Mouse (Mus musculus) liver, adult 2 months (tissue): ENCODE data around the gene Slc28a3. TPM values are rescaled to one million over a fixed set of nuclear protein-coding genes. Genes with fewer than 3 reads are reported as not detected.

Experiments used
- DNase-seq: peaks from one replicate; pipeline ENCODE4 v3.0.0-alpha.2; 2011; ENCODE audit warnings: low read depth, low spot score; ENCODE audit errors: extremely low read depth
- H3K27ac ChIP-seq: fragments of 200-500 bp; replicated peaks from 2 replicates; pipeline ENCODE4 v1.5.1; 2012; ENCODE audit warnings: low read depth, mild to moderate bottlenecking, control low read depth, inconsistent platforms, low read length; ENCODE audit not compliant: insufficient read depth
- H3K27me3 ChIP-seq: fragments of 200-500 bp; 2 replicates; pipeline ENCODE4 v1.6.1; 2012; ENCODE audit warnings: mild to moderate bottlenecking, moderate library complexity, low read length, inconsistent platforms; ENCODE audit not compliant: control insufficient read depth, insufficient read depth
- H3K36me3 ChIP-seq: fragments of 200-500 bp; 2 replicates; pipeline ENCODE4 v1.6.1; 2012; ENCODE audit warnings: low read length, inconsistent platforms; ENCODE audit not compliant: control insufficient read depth, insufficient read depth
- H3K4me1 ChIP-seq: fragments of 200-500 bp; 2 replicates; pipeline ENCODE4 v1.6.1; 2011; ENCODE audit warnings: low read length; ENCODE audit not compliant: control insufficient read depth, insufficient read depth
- H3K4me3 ChIP-seq: fragments of 200-500 bp; 2 replicates; pipeline ENCODE4 v1.5.1; 2011; ENCODE audit warnings: low read depth, mild to moderate bottlenecking, control low read depth, low read length, moderate library complexity; ENCODE audit not compliant: insufficient read depth
- H3K79me2 ChIP-seq: fragments of 200-500 bp; 2 replicates; pipeline ENCODE4 v1.6.1; 2012; ENCODE audit warnings: inconsistent platforms, mild to moderate bottlenecking, low read length, moderate library complexity; ENCODE audit not compliant: control insufficient read depth, insufficient read depth
- H3K9ac ChIP-seq: fragments of 200-500 bp; 2 replicates; pipeline ENCODE4 v1.6.1; 2012; ENCODE audit warnings: low read depth, mild to moderate bottlenecking, control low read depth, inconsistent platforms, low read length
- CTCF ChIP-seq: fragments of 200-500 bp; IDR thresholded peaks from 2 replicates; pipeline ENCODE4 v1.5.1; 2011; ENCODE audit warnings: low read depth, low read length, control low read depth
- POLR2A ChIP-seq: fragments of 200-500 bp; IDR thresholded peaks from 2 replicates; pipeline ENCODE4 v1.6.1; 2011; ENCODE audit warnings: low read length, control low read depth; ENCODE audit not compliant: insufficient read depth; ENCODE audit errors: extremely low read depth
- WGBS: fragments of 180-500 bp; shearing (Covaris S2); methylation state at CpG from one replicate; pipeline ENCODE4 v1.1.7; 2018; 5-methylcytosine and 5-hydroxymethylcytosine counted together
- polyA plus RNA-seq: library from polyadenylated mRNA; depleted of rRNA; stranded (reverse); fragments of >200 nt; gene quantifications from 2 replicates; pipeline ENCODE4 v1.2.3, GENCODE M21; 2012
- total RNA-seq: library from RNA; depleted of rRNA; stranded (reverse); fragments of >200 nt; gene quantifications from 2 replicates; pipeline ENCODE4 v1.2.3, GENCODE M21; 2014

Gene Slc28a3
- total and polyA plus RNA-seq, 2 experiments: not detected

DNA sequence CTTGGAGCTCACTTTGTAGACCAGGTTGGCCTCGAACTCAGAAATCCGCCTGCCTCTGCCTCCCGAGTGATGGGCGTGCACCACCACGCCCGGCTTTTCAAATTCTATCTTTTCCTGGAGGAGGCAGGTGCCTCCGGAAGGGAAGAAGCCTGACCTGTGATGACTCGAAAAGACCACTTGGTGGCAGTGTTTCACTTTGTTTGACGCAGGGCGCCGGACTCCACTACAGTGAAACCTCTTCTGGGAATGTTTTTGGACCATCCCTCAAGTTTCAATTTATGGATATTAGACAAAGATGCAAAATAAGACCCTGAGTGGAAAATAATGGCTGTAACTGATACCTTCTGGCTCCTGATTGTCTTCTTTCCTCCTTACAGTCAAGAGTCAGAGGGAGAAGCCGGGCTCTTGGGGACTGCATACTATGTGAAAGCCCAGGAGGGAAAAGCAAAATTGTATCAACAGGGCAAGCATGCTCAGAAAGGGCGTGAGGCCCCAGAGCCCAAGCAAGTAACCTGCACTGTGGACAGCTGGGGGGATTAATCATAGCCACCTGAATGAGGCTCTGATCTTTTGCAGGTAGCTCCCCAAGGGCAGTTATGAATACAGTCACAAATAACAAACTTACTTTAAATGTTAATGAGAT is 26.8 kb upstream of the Slc28a3 start:
- H3K4me1 ChIP-seq: no peaks in the 10 kb centered on the region
- H3K27me3 ChIP-seq: no peaks in the 10 kb centered on the region
- H3K4me3 ChIP-seq: no peak overlapping the region
- TF ChIP-seq POLR2A (no peak), CTCF (peak; percentile 79)
- no peaks in the 10 kb centered on the region for H3K79me2 ChIP-seq
- DNase-seq: peak; percentile 27
- H3K27ac ChIP-seq: no peak overlapping the region
- no peak overlapping the region for H3K9ac ChIP-seq
- WGBS: 12% methylated on average over 13 of the region's 13 CpGs
- H3K36me3 ChIP-seq: no peaks in the 10 kb centered on the region

DNA sequence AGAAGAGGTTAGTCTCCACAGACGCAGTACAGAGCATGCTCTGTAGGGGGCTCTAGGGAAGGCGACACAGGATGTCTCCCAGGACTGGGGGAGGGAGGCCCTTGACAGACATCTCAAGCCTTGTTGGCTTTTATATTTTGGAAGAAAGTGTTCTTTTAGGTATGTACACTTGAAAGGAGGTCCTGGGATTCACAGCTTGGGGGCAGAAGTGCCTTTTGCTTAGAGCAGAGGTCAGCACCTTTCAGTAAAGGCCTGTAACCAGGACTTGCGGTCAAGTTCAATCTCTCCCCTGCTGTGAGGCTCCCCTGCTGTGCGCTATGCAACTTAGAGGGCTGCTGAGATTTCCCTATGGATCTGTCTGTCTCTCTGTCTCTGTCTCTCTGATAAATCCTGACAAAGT is 23.2 kb upstream of the Slc28a3 start:
- WGBS: 55% methylated on average over 4 of the region's 4 CpGs
- Histone ChIP-seq H3K79me2 (no peaks in the 10 kb centered on the region), H3K36me3 (no peaks in the 10 kb centered on the region), H3K27me3 (no peaks in the 10 kb centered on the region), H3K4me3 (no peak overlapping the region), H3K4me1 (no peaks in the 10 kb centered on the region), H3K27ac (no peak overlapping the region), H3K9ac (no peak overlapping the region)
- DNase-seq: no peak
- TF ChIP-seq POLR2A (no peak), CTCF (no peak)

- no peak overlapping the region for H3K27ac ChIP-seq
- H3K4me1 ChIP-seq: no peaks in the 10 kb centered on the region
- WGBS: 42% methylated on average over 10 of the region's 10 CpGs
- no peak for DNase-seq
- TF ChIP-seq CTCF: no peak
- TF ChIP-seq POLR2A: no peak
- H3K9ac ChIP-seq: no peak overlapping the region
- no peaks in the 10 kb centered on the region for H3K79me2 ChIP-seq
- no peaks in the 10 kb centered on the region for H3K36me3 ChIP-seq
- no peaks in the 10 kb centered on the region for H3K27me3 ChIP-seq
- H3K4me3 ChIP-seq: no peak overlapping the region
These were observed 20.1 kb upstream of the Slc28a3 start for GRCm38 (mm10) chr13:58630756-58631155.

GRCm38 (mm10) chr13:58629365-58630050 is 18.8 kb upstream of the Slc28a3 start:
- H3K27me3 ChIP-seq: no peaks in the 10 kb centered on the region
- H3K27ac ChIP-seq: no peak overlapping the region
- H3K4me1 ChIP-seq: no peaks in the 10 kb centered on the region
- no peaks in the 10 kb centered on the region for H3K36me3 ChIP-seq
- no peak for TF ChIP-seq CTCF
- no peak for TF ChIP-seq POLR2A
- DNase-seq: no peak
- no peaks in the 10 kb centered on the region for H3K79me2 ChIP-seq
- 35% methylated on average over 13 of the region's 13 CpGs for WGBS
- H3K9ac ChIP-seq: no peak overlapping the region
- H3K4me3 ChIP-seq: no peak overlapping the region

- no peak for TF ChIP-seq CTCF
- no peak for TF ChIP-seq POLR2A
- no peaks in the 10 kb centered on the region for H3K36me3 ChIP-seq
- no peaks in the 10 kb centered on the region for H3K27me3 ChIP-seq
- no peaks in the 10 kb centered on the region for H3K4me1 ChIP-seq
- H3K79me2 ChIP-seq: no peaks in the 10 kb centered on the region
- H3K9ac ChIP-seq: no peak overlapping the region
- H3K27ac ChIP-seq: no peak overlapping the region
- DNase-seq: no peak
- H3K4me3 ChIP-seq: no peak overlapping the region
- 44% methylated on average over 8 of the region's 8 CpGs for WGBS
These were observed 12.0 kb upstream of the Slc28a3 start for GRCm38 (mm10) chr13:58622647-58623046.

GRCm38 (mm10) chr13:58619301-58619700 is 8.6 kb upstream of the Slc28a3 start:
- H3K36me3 ChIP-seq: no peaks in the 10 kb centered on the region
- H3K79me2 ChIP-seq: no peaks in the 10 kb centered on the region
- 80% methylated on average over 5 of the region's 5 CpGs for whole genome bisulfite sequencing
- H3K4me3 ChIP-seq: no peak overlapping the region
- H3K9ac ChIP-seq: no peak overlapping the region
- TF ChIP-seq POLR2A (no peak), CTCF (no peak)
- H3K27ac ChIP-seq: no peak overlapping the region
- no peaks in the 10 kb centered on the region for H3K27me3 ChIP-seq
- H3K4me1 ChIP-seq: no peaks in the 10 kb centered on the region
- DNase-seq: no peak
